Mouse (Mus musculus): ENCODE measurements around the gene Sowahc. TPM values are rescaled to one million over a fixed set of nuclear protein-coding genes. Genes with fewer than 3 reads are reported as not detected.

Sowahc gene
- polyA plus RNA-seq, 1 experiment from 2014 or later, result 2.5 TPM

- under 1% methylated on average over 39 of the region's 39 CpGs for WGBS
These were observed 805 bp upstream of the Sowahc start for GRCm38 (mm10) chr10:59220824-59221472.

DNA sequence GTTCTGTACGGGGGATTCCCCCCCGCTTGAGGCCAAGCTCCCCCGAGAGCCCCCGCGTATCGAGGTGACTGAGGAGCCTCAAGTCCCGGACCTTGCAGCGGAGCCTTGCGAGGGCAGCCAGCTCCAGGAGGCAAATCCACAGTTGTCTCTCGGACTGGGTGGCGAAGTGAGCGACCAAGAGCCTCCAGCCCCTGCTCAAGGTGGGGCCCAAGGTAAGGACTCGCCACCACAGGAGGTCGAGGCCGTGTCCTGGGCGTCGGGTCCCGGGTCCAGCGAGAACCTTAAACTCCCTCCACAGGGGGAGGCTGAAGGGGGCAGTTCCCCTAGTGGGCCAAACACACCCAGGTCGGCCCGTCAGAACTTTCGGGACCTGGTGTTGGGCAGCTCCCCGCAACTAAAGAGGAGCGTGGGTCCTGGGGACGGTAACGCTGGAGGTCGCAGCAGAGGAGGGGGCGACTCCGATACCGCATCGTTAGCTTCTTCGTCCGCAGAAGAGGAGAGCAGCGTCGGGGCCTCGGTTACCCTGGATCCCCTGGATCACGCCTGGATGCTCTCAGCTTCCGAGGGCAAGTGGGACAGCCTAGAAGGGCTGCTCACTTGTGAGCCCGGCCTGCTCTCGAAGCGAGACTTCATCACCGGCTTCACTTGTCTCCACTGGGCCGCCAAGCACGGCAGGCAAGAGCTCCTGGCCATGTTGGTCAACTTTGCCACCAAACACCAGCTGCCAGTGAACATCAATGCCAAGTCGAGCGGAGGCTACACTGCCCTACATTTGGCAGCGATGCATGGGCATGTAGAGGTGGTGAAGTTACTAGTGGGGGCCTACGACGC is 733 bp downstream of the Sowahc start:
- Histone ChIP-seq H3K27ac (replicated peaks in 1 of 2; ENCODE audit: control insufficient read depth in 1 of 2, insufficient read depth in 1 of 2, low read depth in 2 of 2, low read length in 2 of 2) (peak overlapping the region in 1 of 2 experiments; percentile 92; a peak in 2 of 4 replicates), H3K9ac (ENCODE audit: low read length) (peak overlapping the region; percentile 93)
- ATAC-seq (ENCODE audit: insufficient number of reproducible peaks, insufficient read depth, low FRiP score, low read depth), result 0 out of 2 replicates have a peak, but pooled peaks have one; percentile 5

More at GRCm38 (mm10) chr10:59220824-59221472, 805 bp upstream of the Sowahc start:
- no peak for ATAC-seq (ENCODE audit: insufficient number of reproducible peaks, insufficient read depth, low FRiP score, low read depth)
- H3K27me3 ChIP-seq (ENCODE audit: control insufficient read depth, insufficient read depth, low read length), result no peaks in the 10 kb centered on the region
- peak overlapping the region; percentile 98 for H3K4me2 ChIP-seq (ENCODE audit: low read length)
- peak overlapping the region; percentile 84 to 92 for H3K27ac ChIP-seq (replicated peaks in 1 of 2; ENCODE audit: control insufficient read depth in 1 of 2, insufficient read depth in 1 of 2, low read depth in 2 of 2, low read length in 2 of 2)
- peak overlapping the region; percentile 83 to 84 for H3K4me3 ChIP-seq (ENCODE audit: control insufficient read depth in 1 of 2, insufficient read depth in 1 of 2, low read depth in 1 of 2, low read length in 2 of 2)
- no peaks in the 10 kb centered on the region for H3K36me3 ChIP-seq (ENCODE audit: control insufficient read depth, insufficient read depth, low read length)
- no peaks in the 10 kb centered on the region for H3K9me3 ChIP-seq (ENCODE audit: control insufficient read depth, low read length)
- peak overlapping the region; percentile 93 for H3K9ac ChIP-seq (ENCODE audit: low read length)
- peaks cover 8 to 18% of the 10 kb centered on the region in 2 experiments; a peak in 2 of 4 replicates for H3K4me1 ChIP-seq (ENCODE audit: control insufficient read depth in 2 of 2, insufficient read depth in 2 of 2, low read length in 2 of 2)

DNA sequence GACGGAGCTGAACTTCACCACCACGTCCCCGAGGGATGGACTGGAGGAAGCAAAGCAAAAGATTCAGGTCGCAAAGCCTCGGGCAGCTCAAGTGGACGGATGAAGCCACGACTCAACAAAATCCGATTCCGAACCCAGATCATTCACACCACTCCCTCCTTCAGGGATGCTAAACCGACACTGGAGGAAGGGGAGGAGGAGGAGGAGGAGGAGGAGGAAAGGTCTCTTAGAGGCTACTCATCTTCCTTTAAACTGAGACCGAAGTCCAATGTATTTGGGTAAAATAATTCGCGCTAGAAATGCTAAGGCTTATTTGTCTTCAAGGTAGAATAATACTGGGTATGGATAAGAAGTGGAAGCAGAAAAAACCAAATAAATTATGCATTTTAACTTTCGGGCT is 1.5 kb downstream of the Sowahc start:
- Histone ChIP-seq H3K4me1 (ENCODE audit: control insufficient read depth in 2 of 2, insufficient read depth in 2 of 2, low read length in 2 of 2) (peaks cover 8 to 18% of the 10 kb centered on the region in 2 experiments; a peak in 2 of 4 replicates), H3K27me3 (ENCODE audit: control insufficient read depth, insufficient read depth, low read length) (no peaks in the 10 kb centered on the region), H3K27ac (replicated peaks in 1 of 2; ENCODE audit: control insufficient read depth in 1 of 2, insufficient read depth in 1 of 2, low read depth in 2 of 2, low read length in 2 of 2) (no peak overlapping the region), H3K4me2 (ENCODE audit: low read length) (peak overlapping the region; percentile 98), H3K9me3 (ENCODE audit: control insufficient read depth, low read length) (no peaks in the 10 kb centered on the region), H3K9ac (ENCODE audit: low read length) (peak overlapping the region; percentile 93), H3K4me3 (ENCODE audit: control insufficient read depth in 1 of 2, insufficient read depth in 1 of 2, low read depth in 1 of 2, low read length in 2 of 2) (peak overlapping the region; percentile 83 to 84), H3K36me3 (ENCODE audit: control insufficient read depth, insufficient read depth, low read length) (no peaks in the 10 kb centered on the region)
- ATAC-seq (ENCODE audit: insufficient number of reproducible peaks, insufficient read depth, low FRiP score, low read depth), result no peak
- WGBS, result 52% methylated on average over 14 of the region's 14 CpGs

More for the DNA sequence above, 733 bp downstream of the Sowahc start:
- Histone ChIP-seq H3K27me3 (ENCODE audit: control insufficient read depth, insufficient read depth, low read length) (no peaks in the 10 kb centered on the region), H3K36me3 (ENCODE audit: control insufficient read depth, insufficient read depth, low read length) (no peaks in the 10 kb centered on the region), H3K4me2 (ENCODE audit: low read length) (peak overlapping the region; percentile 98), H3K4me3 (ENCODE audit: control insufficient read depth in 1 of 2, insufficient read depth in 1 of 2, low read depth in 1 of 2, low read length in 2 of 2) (peak overlapping the region; percentile 83 to 84), H3K9me3 (ENCODE audit: control insufficient read depth, low read length) (no peaks in the 10 kb centered on the region), H3K4me1 (ENCODE audit: control insufficient read depth in 2 of 2, insufficient read depth in 2 of 2, low read length in 2 of 2) (peaks cover 8 to 18% of the 10 kb centered on the region in 2 experiments; a peak in 2 of 4 replicates)
- 2% methylated on average over 48 of the region's 49 CpGs for WGBS

DNA sequence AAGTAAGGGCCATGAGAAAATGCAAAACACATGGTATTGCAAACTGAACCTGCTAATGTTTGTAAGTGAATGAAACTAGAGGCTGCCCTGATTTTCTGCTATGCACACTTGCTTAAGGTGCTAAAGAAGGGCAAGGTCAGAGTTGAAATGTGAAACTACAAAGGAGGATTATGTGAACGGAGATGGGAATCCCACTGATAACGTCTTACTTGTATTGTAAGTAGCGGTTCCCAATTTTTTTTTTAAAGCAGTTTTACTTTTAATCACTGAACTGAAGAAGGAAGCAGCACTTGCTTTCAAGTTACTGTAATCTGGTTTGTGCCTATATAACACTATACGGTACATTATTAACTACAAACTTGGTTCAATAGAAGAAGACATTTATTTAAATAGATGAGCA is 2.1 kb downstream of the Sowahc start:
- peak overlapping the region; percentile 98 for H3K4me2 ChIP-seq (ENCODE audit: low read length)
- H3K9me3 ChIP-seq (ENCODE audit: control insufficient read depth, low read length), result no peaks in the 10 kb centered on the region
- no peak for ATAC-seq (ENCODE audit: insufficient number of reproducible peaks, insufficient read depth, low FRiP score, low read depth)
- no peak overlapping the region for H3K27ac ChIP-seq (replicated peaks in 1 of 2; ENCODE audit: control insufficient read depth in 1 of 2, insufficient read depth in 1 of 2, low read depth in 2 of 2, low read length in 2 of 2)
- no peak overlapping the region for H3K4me3 ChIP-seq (ENCODE audit: control insufficient read depth in 1 of 2, insufficient read depth in 1 of 2, low read depth in 1 of 2, low read length in 2 of 2)
- H3K36me3 ChIP-seq (ENCODE audit: control insufficient read depth, insufficient read depth, low read length), result no peaks in the 10 kb centered on the region
- H3K9ac ChIP-seq (ENCODE audit: low read length), result no peak overlapping the region
- no peaks in the 10 kb centered on the region for H3K27me3 ChIP-seq (ENCODE audit: control insufficient read depth, insufficient read depth, low read length)
- 78% methylated on average over 4 of the region's 4 CpGs for WGBS
- peaks cover 8 to 16% of the 10 kb centered on the region in 2 experiments; a peak in 2 of 4 replicates for H3K4me1 ChIP-seq (ENCODE audit: control insufficient read depth in 2 of 2, insufficient read depth in 2 of 2, low read length in 2 of 2)

DNA sequence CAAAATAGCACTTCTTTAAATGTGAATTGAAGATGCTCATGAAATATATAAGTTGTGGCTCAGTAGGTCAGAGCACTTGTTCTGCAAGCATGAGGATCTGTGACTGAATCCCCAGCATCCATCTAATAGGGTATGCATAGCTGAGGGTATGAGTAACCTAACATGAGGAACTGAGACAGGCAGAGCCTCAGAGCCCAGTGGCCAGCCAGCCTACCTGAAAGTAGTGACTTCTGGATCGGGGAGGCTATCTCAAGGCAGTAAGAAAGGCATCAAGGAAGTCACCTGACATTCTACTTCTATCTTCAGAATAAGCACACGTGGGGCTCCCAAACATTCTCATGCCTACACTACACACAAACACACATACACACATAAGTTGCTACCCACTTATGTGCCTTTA is 3.4 kb downstream of the Sowahc start:
- Histone ChIP-seq H3K36me3 (ENCODE audit: control insufficient read depth, insufficient read depth, low read length) (no peaks in the 10 kb centered on the region), H3K4me1 (ENCODE audit: control insufficient read depth in 2 of 2, insufficient read depth in 2 of 2, low read length in 2 of 2) (peaks cover 8 to 15% of the 10 kb centered on the region in 2 experiments; a peak in 2 of 4 replicates), H3K9ac (ENCODE audit: low read length) (no peak overlapping the region), H3K27ac (replicated peaks in 1 of 2; ENCODE audit: control insufficient read depth in 1 of 2, insufficient read depth in 1 of 2, low read depth in 2 of 2, low read length in 2 of 2) (no peak overlapping the region), H3K4me3 (ENCODE audit: control insufficient read depth in 1 of 2, insufficient read depth in 1 of 2, low read depth in 1 of 2, low read length in 2 of 2) (no peak overlapping the region), H3K4me2 (ENCODE audit: low read length) (no peak overlapping the region), H3K9me3 (ENCODE audit: control insufficient read depth, low read length) (no peaks in the 10 kb centered on the region), H3K27me3 (ENCODE audit: control insufficient read depth, insufficient read depth, low read length) (no peaks in the 10 kb centered on the region)
- no peak for ATAC-seq (ENCODE audit: insufficient number of reproducible peaks, insufficient read depth, low FRiP score, low read depth)
- 81% methylated on average over 2 of the region's 2 CpGs for WGBS

DNA sequence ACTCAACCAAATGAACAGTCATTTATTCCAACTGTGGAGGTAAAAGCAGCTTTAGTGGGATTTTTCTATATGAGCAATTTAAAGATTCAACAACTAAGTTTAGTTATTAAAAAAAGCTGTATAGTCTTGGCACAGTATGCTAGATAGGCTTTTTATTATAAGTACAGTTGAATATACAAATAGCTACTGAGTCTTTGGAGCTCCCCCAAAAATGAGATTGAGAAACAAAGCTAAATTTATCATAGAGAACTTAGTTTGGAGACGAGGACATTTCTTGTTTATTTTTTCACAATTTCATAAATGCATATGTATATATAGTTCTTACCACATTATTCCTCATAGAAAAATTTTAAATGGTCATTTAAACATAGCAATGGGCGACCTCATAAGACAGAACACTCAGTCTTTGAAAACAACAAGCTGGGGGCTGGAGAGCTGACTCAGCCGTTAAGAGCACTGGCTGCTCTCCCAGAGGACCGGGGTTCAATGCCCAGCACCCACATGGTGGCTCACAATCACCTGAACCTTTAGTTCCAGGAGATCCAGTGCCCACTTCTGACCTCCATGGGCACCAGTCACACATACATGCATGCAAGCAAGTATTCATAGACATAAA is 7.6 kb downstream of the Sowahc start:
- no peaks in the 10 kb centered on the region for H3K4me1 ChIP-seq (ENCODE audit: control insufficient read depth in 2 of 2, insufficient read depth in 2 of 2, low read length in 2 of 2)
- H3K4me3 ChIP-seq (ENCODE audit: control insufficient read depth in 1 of 2, insufficient read depth in 1 of 2, low read depth in 1 of 2, low read length in 2 of 2), result no peak overlapping the region
- H3K4me2 ChIP-seq (ENCODE audit: low read length), result no peak overlapping the region
- no peak overlapping the region for H3K27ac ChIP-seq (replicated peaks in 1 of 2; ENCODE audit: control insufficient read depth in 1 of 2, insufficient read depth in 1 of 2, low read depth in 2 of 2, low read length in 2 of 2)
- 63% methylated on average over 4 of the region's 4 CpGs for WGBS
- no peak overlapping the region for H3K9ac ChIP-seq (ENCODE audit: low read length)
- no peaks in the 10 kb centered on the region for H3K27me3 ChIP-seq (ENCODE audit: control insufficient read depth, insufficient read depth, low read length)
- H3K36me3 ChIP-seq (ENCODE audit: control insufficient read depth, insufficient read depth, low read length), result no peaks in the 10 kb centered on the region
- H3K9me3 ChIP-seq (ENCODE audit: control insufficient read depth, low read length), result no peaks in the 10 kb centered on the region
- no peak for ATAC-seq (ENCODE audit: insufficient number of reproducible peaks, insufficient read depth, low FRiP score, low read depth)

GRCm38 (mm10) chr10:59235227-59235626 is 13.5 kb downstream of the Sowahc start:
- Histone ChIP-seq H3K36me3 (ENCODE audit: control insufficient read depth, insufficient read depth, low read length) (no peaks in the 10 kb centered on the region), H3K4me1 (ENCODE audit: control insufficient read depth in 2 of 2, insufficient read depth in 2 of 2, low read length in 2 of 2) (no peaks in the 10 kb centered on the region), H3K4me2 (ENCODE audit: low read length) (no peak overlapping the region), H3K9ac (ENCODE audit: low read length) (no peak overlapping the region), H3K27ac (replicated peaks in 1 of 2; ENCODE audit: control insufficient read depth in 1 of 2, insufficient read depth in 1 of 2, low read depth in 2 of 2, low read length in 2 of 2) (no peak overlapping the region), H3K27me3 (ENCODE audit: control insufficient read depth, insufficient read depth, low read length) (no peaks in the 10 kb centered on the region), H3K9me3 (ENCODE audit: control insufficient read depth, low read length) (no peaks in the 10 kb centered on the region), H3K4me3 (ENCODE audit: control insufficient read depth in 1 of 2, insufficient read depth in 1 of 2, low read depth in 1 of 2, low read length in 2 of 2) (no peak overlapping the region)
- WGBS, result 91% methylated on average over 2 of the region's 2 CpGs
- ATAC-seq (ENCODE audit: insufficient number of reproducible peaks, insufficient read depth, low FRiP score, low read depth), result no peak
